Comparison of ENCODE assay signal across 8 mouse cellular contexts in the genomic region with DNA sequence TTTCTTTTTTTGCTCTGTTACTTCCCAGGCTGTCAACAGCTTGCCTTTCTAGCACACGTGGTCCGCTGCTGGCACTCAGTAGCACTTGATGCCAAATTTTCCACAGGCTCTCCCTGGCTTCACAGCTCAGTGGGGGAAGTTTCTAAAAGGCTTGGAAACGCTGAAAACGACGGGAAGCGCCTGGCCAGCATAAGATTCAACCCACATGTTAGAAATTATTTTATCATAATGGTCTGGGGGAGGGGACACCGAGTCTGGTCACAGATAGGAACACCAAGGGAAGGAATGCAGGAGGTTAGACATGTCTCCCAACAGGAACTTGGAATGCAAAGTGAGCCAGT. TPM values are rescaled to one million over a fixed set of nuclear protein-coding genes. Genes with fewer than 3 reads are reported as not detected.
DNase-seq lines count a peak whose midpoint lies in the region; ATAC-seq and TF ChIP-seq lines count a peak whose summit lies in the region.
"Had no signal": no experiment of that assay in that cellular context is flagged by ENCODE, and none has a peak within 500 bp of the region (broad histone marks: within the 10 kb centered on the region; RNA-seq: fewer than 3 reads in every experiment).

No protein-coding gene starts in this region.

- H3K9ac ChIP-seq in midbrain, postnatal 0 days (replicated peaks; ENCODE audit: low read length, poor library complexity, severe bottlenecking) = no peak overlapping the region
- H3K9ac ChIP-seq in midbrain, embryonic 13.5 days (replicated peaks) = no peak overlapping the region
- H3K9ac ChIP-seq in forebrain, embryonic 14.5 days (ENCODE audit: low read length) = no peak overlapping the region

- no peaks in the 10 kb centered on the region for H3K27me3 ChIP-seq in midbrain, postnatal 0 days (ENCODE audit: insufficient read depth, low read length)
- H3K27me3 ChIP-seq in midbrain, embryonic 13.5 days = no peaks in the 10 kb centered on the region
- H3K27me3 ChIP-seq in forebrain, embryonic 14.5 days (replicated peaks; ENCODE audit: control insufficient read depth, insufficient read depth, low read length) = no peaks in the 10 kb centered on the region

- TF ChIP-seq CTCF in midbrain, postnatal 0 days (IDR thresholded peaks at IDR 0.05) = no peak

- ATAC-seq in midbrain, postnatal 0 days (ENCODE audit: low FRiP score) = no peak
- no peak for ATAC-seq in midbrain, embryonic 13.5 days
- ATAC-seq in forebrain, embryonic 14.5 days = peak; percentile 44; the same call in 1 of the 2 replicates

- no peaks in the 10 kb centered on the region for H3K9me3 ChIP-seq in midbrain, postnatal 0 days (ENCODE audit: low read length)
- no peaks in the 10 kb centered on the region for H3K9me3 ChIP-seq in midbrain, embryonic 13.5 days
- H3K9me3 ChIP-seq in forebrain, embryonic 14.5 days (replicated peaks; ENCODE audit: control insufficient read depth, low read length) = no peaks in the 10 kb centered on the region

- 41% methylated on average over 7 of the region's 7 CpGs for WGBS in midbrain, postnatal 0 days
- WGBS in midbrain, embryonic 13.5 days = 66% methylated on average over 7 of the region's 7 CpGs
- WGBS in forebrain, embryonic 14.5 days = 49% methylated on average over 7 of the region's 7 CpGs

- H3K36me3 ChIP-seq in midbrain, postnatal 0 days (ENCODE audit: insufficient read depth, low read length) = no peaks in the 10 kb centered on the region
- H3K36me3 ChIP-seq in midbrain, embryonic 13.5 days = no peaks in the 10 kb centered on the region
- no peaks in the 10 kb centered on the region for H3K36me3 ChIP-seq in forebrain, embryonic 14.5 days (ENCODE audit: control insufficient read depth, insufficient read depth, low read length)

- H3K27ac ChIP-seq in midbrain, postnatal 0 days (ENCODE audit: low read depth, low read length) = no peak overlapping the region
- H3K27ac ChIP-seq in midbrain, embryonic 13.5 days = no peak overlapping the region
- no peak overlapping the region for H3K27ac ChIP-seq in forebrain, embryonic 14.5 days (ENCODE audit: low read depth, low read length)
- H3K27ac ChIP-seq: macrophage had no signal

- no peak overlapping the region for H3K4me3 ChIP-seq in midbrain, postnatal 0 days (ENCODE audit: low read depth, low read length)
- no peak overlapping the region for H3K4me3 ChIP-seq in midbrain, embryonic 13.5 days (replicated peaks)
- H3K4me3 ChIP-seq in forebrain, embryonic 14.5 days (ENCODE audit: low read depth, low read length) = no peak overlapping the region

- DNase-seq in midbrain, postnatal 0 days (ENCODE audit: low spot score) = peak; percentile 77
- DNase-seq in forebrain, embryonic 14.5 days (ENCODE audit: low spot score) = peak; percentile 83
- peak; percentile 64 to 71 for DNase-seq in kidney, postnatal 36 days
- DNase-seq in right cerebral cortex, postnatal 14 days = peak; percentile 10
- DNase-seq in retina, postnatal 1 day = no peak
- no peak for DNase-seq in gastrocnemius, postnatal 25 days

- H3K4me2 ChIP-seq in midbrain, postnatal 0 days (ENCODE audit: low read depth, low read length, poor library complexity, severe bottlenecking) = no peak overlapping the region
- no peak overlapping the region for H3K4me2 ChIP-seq in midbrain, embryonic 13.5 days (replicated peaks)
- H3K4me2 ChIP-seq in forebrain, embryonic 14.5 days (ENCODE audit: low read length) = no peak overlapping the region

- H3K4me1 ChIP-seq in midbrain, postnatal 0 days (ENCODE audit: insufficient read depth, low read length) = no peaks in the 10 kb centered on the region
- H3K4me1 ChIP-seq in midbrain, embryonic 13.5 days (replicated peaks) = 0 out of 2 replicates have a peak, but pooled peaks cover under 1% of the 10 kb centered on the region
- peaks cover 7% of the 10 kb centered on the region; the same call in 1 of the 2 replicates for H3K4me1 ChIP-seq in forebrain, embryonic 14.5 days (ENCODE audit: control insufficient read depth, insufficient read depth, low read length)

RNA-seq across cellular contexts. Expression of a gene that starts 10.1 kb away (rescaled TPM):
- total RNA-seq in midbrain, postnatal 0 days (2014; rRNA removed) = not detected in 2 replicates
- polyA plus RNA-seq in midbrain, postnatal 0 days (2015; fragmentation: Nextera tagmentation; extraction: Ambion mirVana) = 0.18 TPM in 1 of 2 replicates, not detected in the other
- polyA plus RNA-seq in midbrain, embryonic 13.5 days (2015; fragmentation: Nextera tagmentation; extraction: Ambion mirVana) = not detected in 2 replicates
- not detected in 2 replicates for polyA plus RNA-seq in forebrain, embryonic 14.5 days (2014; fragmentation: Nextera tagmentation; extraction: Ambion mirVana)
- total RNA-seq in gastrocnemius, postnatal 25 days (2021) = not detected
- polyA plus RNA-seq: macrophage had no signal

RNA-seq across cellular contexts. Expression of a gene that starts 12.6 kb away (rescaled TPM):
- total RNA-seq in midbrain, postnatal 0 days (2014; rRNA removed) = 88.5 and 90.8 TPM in 2 replicates
- polyA plus RNA-seq in midbrain, postnatal 0 days (2015; fragmentation: Nextera tagmentation; extraction: Ambion mirVana) = 116 and 127 TPM in 2 replicates
- 163 and 172 TPM in 2 replicates for polyA plus RNA-seq in midbrain, embryonic 13.5 days (2015; fragmentation: Nextera tagmentation; extraction: Ambion mirVana)
- polyA plus RNA-seq in forebrain, embryonic 14.5 days (2014; fragmentation: Nextera tagmentation; extraction: Ambion mirVana) = 110 and 119 TPM in 2 replicates
- total RNA-seq in gastrocnemius, postnatal 25 days (2021) = 10 to 100 TPM; 25.8 to 30.3 TPM

Comparison
In these comparisons a context has a peak if more than half of its experiments do, and no peak if none do; other contexts are left out.
1. DNase-seq: peak in midbrain, postnatal 0 days (single experiment), forebrain, embryonic 14.5 days (single experiment), kidney, postnatal 36 days (2 of 2) and right cerebral cortex, postnatal 14 days (single experiment); none in retina, postnatal 1 day (single experiment) and gastrocnemius, postnatal 25 days (single experiment).